Mouse (Mus musculus) forebrain, embryonic 13.5 days (tissue): ENCODE measurements around the gene Rps5. TPM values are rescaled to one million over a fixed set of nuclear protein-coding genes. Genes with fewer than 3 reads are reported as not detected.
"Not testable (repeated sequence)": the region's sequence is repeated elsewhere in the genome, so short reads cannot be mapped to it uniquely, and the experiment has no call there.

ENCODE experiments used
- ATAC-seq: fragments of 200-750 bp; cut with Nextera tagmentation; 2 replicates; pipeline ENCODE4 v1.8.0; 2017
- H3K27ac ChIP-seq: fragments of 300-500 bp; sonication (generic); 2 replicates; pipeline ENCODE4 v1.5.1; 2015; ENCODE audit warnings: inconsistent platforms, mild to moderate bottlenecking, moderate library complexity
- H3K27me3 ChIP-seq: fragments of 300-500 bp; sonication (generic); 2 replicates; pipeline ENCODE4 v1.6.1; 2015; ENCODE audit warnings: mild to moderate bottlenecking, inconsistent platforms
- H3K36me3 ChIP-seq: fragments of 300-500 bp; sonication (generic); 2 replicates; pipeline ENCODE4 v1.6.1; 2015; ENCODE audit warnings: mild to moderate bottlenecking, inconsistent platforms; ENCODE audit not compliant: poor library complexity, severe bottlenecking
- H3K4me1 ChIP-seq: fragments of 300-500 bp; sonication (generic); 2 replicates; pipeline ENCODE4 v1.6.1; 2015; ENCODE audit warnings: inconsistent platforms
- H3K4me2 ChIP-seq: fragments of 300-500 bp; sonication (generic); 2 replicates; pipeline ENCODE4 v1.6.1; 2015; ENCODE audit warnings: inconsistent platforms, mild to moderate bottlenecking, moderate library complexity
- H3K4me3 ChIP-seq: fragments of 300-500 bp; sonication (generic); 2 replicates; pipeline ENCODE4 v1.5.1; 2015; ENCODE audit warnings: mild to moderate bottlenecking, inconsistent platforms
- H3K9ac ChIP-seq: fragments of 300-500 bp; sonication (generic); 2 replicates; pipeline ENCODE4 v1.6.1; 2015; ENCODE audit warnings: mild to moderate bottlenecking, inconsistent platforms
- H3K9me3 ChIP-seq: fragments of 300-500 bp; sonication (generic); replicated peaks from 2 replicates; pipeline ENCODE4 v1.6.1; 2016; ENCODE audit warnings: inconsistent platforms
- WGBS: fragments of 180-500 bp; shearing (Covaris S2); methylation state at CpG from one replicate; pipeline ENCODE4 v1.1.7; 2015; 5-methylcytosine and 5-hydroxymethylcytosine counted together
- polyA plus RNA-seq: library from polyadenylated mRNA; unstranded; fragments of >200 nt; fragmentation: Nextera tagmentation; extraction: Ambion mirVana; gene quantifications from 2 replicates; pipeline ENCODE4 v1.2.1, GENCODE M21; 2015

Gene Rps5
- polyA plus RNA-seq, 1 experiment from 2014 or later: 824 TPM

GRCm38 (mm10) chr7:12903623-12904022, 18.5 kb upstream of the Rps5 start:
- H3K27me3 ChIP-seq: no peaks in the 10 kb centered on the region
- H3K36me3 ChIP-seq: peaks cover 56% of the 10 kb centered on the region
- no peaks in the 10 kb centered on the region for H3K9me3 ChIP-seq
- no peak overlapping the region for H3K9ac ChIP-seq
- H3K4me1 ChIP-seq: peaks cover 3% of the 10 kb centered on the region
- no peak overlapping the region for H3K4me2 ChIP-seq
- ATAC-seq: no peak
- no peak overlapping the region for H3K27ac ChIP-seq
- WGBS: 58% methylated on average over 10 of the region's 10 CpGs
- no peak overlapping the region for H3K4me3 ChIP-seq

GRCm38 (mm10) chr7:12905146-12905545, 16.9 kb upstream of the Rps5 start:
- H3K36me3 ChIP-seq: peaks cover 62% of the 10 kb centered on the region
- H3K4me3 ChIP-seq: no peak overlapping the region
- H3K27me3 ChIP-seq: no peaks in the 10 kb centered on the region
- no peak for ATAC-seq
- 91% methylated on average over 1 of the region's 1 CpGs for WGBS
- peaks cover 7% of the 10 kb centered on the region for H3K4me1 ChIP-seq
- no peaks in the 10 kb centered on the region for H3K9me3 ChIP-seq
- no peak overlapping the region for H3K9ac ChIP-seq
- H3K4me2 ChIP-seq: no peak overlapping the region
- H3K27ac ChIP-seq: no peak overlapping the region

DNA sequence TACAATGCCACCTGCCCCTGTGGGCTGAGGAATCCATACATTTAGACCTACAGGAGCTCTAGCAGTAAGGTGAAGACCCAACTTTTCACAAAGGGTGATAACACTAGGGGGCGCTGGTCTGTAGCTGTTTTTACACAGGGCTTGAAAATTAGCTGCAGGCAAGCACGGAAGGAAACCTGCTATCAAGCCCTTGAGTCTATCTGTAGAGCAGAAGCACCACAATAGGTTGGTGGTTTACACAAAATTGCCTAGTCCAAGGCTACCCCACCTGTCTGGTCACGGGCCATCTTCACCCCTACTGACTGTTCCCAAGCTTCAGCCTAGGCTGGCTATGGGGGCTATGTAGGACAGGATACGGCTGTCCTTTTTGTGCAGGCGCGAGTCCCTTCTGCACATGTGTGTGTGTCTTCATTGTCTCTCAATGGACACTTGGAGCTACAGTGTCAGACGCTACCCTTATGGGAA, 12.6 kb upstream of the Rps5 start:
- peak; percentile 43 for ATAC-seq
- WGBS: 46% methylated on average over 7 of the region's 7 CpGs

DNA sequence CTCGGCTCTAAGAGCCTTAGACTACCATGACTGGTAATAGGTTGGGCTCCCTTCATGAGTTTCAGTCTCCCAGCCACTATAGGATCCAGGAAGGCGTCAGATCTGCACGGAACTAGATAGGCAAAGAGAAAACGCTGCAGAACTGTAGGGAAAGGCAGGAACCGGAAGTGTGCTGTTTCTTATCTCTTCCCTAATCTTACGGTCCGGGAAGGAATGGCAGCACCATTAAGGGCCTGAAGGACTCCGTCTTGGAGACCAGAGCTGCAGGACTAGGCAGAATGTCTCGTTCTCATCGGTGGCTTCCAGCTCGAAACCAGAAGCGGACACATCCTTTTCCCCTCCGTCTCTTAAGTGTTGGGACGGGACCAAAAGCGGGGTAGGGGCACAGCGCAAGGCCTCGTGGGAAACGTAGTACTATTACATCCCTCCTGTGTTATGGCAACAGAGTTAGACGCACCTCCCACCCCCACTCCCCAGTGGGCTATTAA, 11.9 kb upstream of the Rps5 start:
- peaks cover 7% of the 10 kb centered on the region for H3K4me1 ChIP-seq
- H3K36me3 ChIP-seq: peaks cover 40% of the 10 kb centered on the region
- H3K4me2 ChIP-seq: peak overlapping the region; percentile 64
- no peaks in the 10 kb centered on the region for H3K27me3 ChIP-seq
- peak overlapping the region; percentile 81 for H3K27ac ChIP-seq
- H3K9me3 ChIP-seq: no peaks in the 10 kb centered on the region
- peak overlapping the region; percentile 49 for H3K4me3 ChIP-seq
- 11% methylated on average over 19 of the region's 19 CpGs for WGBS
- peak; percentile 88 for ATAC-seq
- H3K9ac ChIP-seq: peak overlapping the region; percentile 68

More for the DNA sequence above, 12.6 kb upstream of the Rps5 start:
- peak overlapping the region; percentile 68 for H3K9ac ChIP-seq
- H3K27me3 ChIP-seq: no peaks in the 10 kb centered on the region
- H3K4me1 ChIP-seq: peaks cover 7% of the 10 kb centered on the region
- H3K9me3 ChIP-seq: no peaks in the 10 kb centered on the region
- H3K4me2 ChIP-seq: peak overlapping the region; percentile 64
- peak overlapping the region; percentile 49 for H3K4me3 ChIP-seq
- H3K36me3 ChIP-seq: peaks cover 47% of the 10 kb centered on the region
- peak overlapping the region; percentile 81 for H3K27ac ChIP-seq

DNA sequence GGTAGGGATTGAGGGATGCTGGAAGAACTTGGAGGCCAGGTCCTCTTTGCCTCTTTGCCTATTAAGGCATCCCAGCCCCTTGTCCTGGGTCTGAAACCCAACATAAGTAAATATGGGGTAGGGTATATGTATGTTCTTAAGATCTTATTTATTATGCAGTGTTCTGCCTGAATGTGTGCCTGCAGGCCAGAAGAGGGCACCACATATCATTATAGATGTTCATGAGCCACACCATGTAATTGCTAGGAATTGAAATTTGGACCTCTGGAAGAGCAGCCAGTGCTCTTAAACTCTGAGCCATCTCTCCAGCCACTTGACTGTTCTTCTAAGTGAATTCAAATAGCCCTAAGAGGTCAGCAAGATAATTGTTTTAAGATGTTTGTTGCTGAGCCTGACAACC, 8.5 kb upstream of the Rps5 start:
- H3K9ac ChIP-seq: no peak overlapping the region
- no peak overlapping the region for H3K4me2 ChIP-seq
- H3K36me3 ChIP-seq: peaks cover 7% of the 10 kb centered on the region
- H3K27me3 ChIP-seq: no peaks in the 10 kb centered on the region
- no peak overlapping the region for H3K27ac ChIP-seq
- peaks cover 7% of the 10 kb centered on the region for H3K4me1 ChIP-seq
- H3K4me3 ChIP-seq: no peak overlapping the region
- no peak for ATAC-seq
- no peaks in the 10 kb centered on the region for H3K9me3 ChIP-seq

DNA sequence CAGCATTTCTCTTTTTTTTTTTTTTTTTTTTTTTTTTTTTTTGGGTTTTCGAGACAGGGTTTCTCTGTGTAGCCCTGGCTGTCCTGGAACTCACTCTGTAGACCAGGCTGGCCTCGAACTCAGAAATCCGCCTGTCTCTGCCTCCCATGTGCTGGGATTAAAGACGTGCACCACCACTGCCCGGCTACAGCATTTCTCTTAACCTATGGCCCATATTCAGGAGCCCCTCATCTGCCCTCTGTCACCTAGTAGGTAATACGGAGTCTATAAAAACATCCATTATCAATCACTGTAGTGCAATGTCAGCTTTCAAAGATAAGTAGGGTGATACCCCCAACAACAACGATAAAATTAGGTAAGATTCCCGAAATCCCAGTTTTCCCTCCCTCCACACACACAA, 1.6 kb upstream of the Rps5 start:
- 90% methylated on average over 7 of the region's 8 CpGs for WGBS
- not testable (repeated sequence) for H3K9me3 ChIP-seq, H3K27me3 ChIP-seq, ATAC-seq, H3K9ac ChIP-seq, H3K4me3 ChIP-seq, H3K27ac ChIP-seq
- peaks cover 24% of the 10 kb centered on the region for H3K36me3 ChIP-seq
- peaks cover 17% of the 10 kb centered on the region for H3K4me1 ChIP-seq
- 0 out of 2 replicates have a peak overlapping the region, but pooled peaks have one; percentile 7 for H3K4me2 ChIP-seq

- Histone ChIP-seq H3K4me2 (peak overlapping the region; percentile 86), H3K9me3 (no peaks in the 10 kb centered on the region), H3K4me3 (peak overlapping the region; percentile 80), H3K9ac (peak overlapping the region; percentile 82), H3K4me1 (peaks cover 17% of the 10 kb centered on the region), H3K27me3 (peaks cover 3% of the 10 kb centered on the region), H3K27ac (peak overlapping the region; percentile 85), H3K36me3 (peaks cover 32% of the 10 kb centered on the region)
- ATAC-seq: no peak
- 0% methylated on average over 3 of the region's 3 CpGs for WGBS
Observed at GRCm38 (mm10) chr7:12921318-12921704, 779 bp upstream of the Rps5 start.

- H3K27me3 ChIP-seq: peaks cover 17% of the 10 kb centered on the region
- no peak overlapping the region for H3K27ac ChIP-seq
- H3K4me2 ChIP-seq: peak overlapping the region; percentile 95
- H3K4me3 ChIP-seq: peak overlapping the region; percentile 80
- H3K9ac ChIP-seq: peak overlapping the region; percentile 85
- H3K4me1 ChIP-seq: peaks cover 18% of the 10 kb centered on the region
- no peak for ATAC-seq
- no peaks in the 10 kb centered on the region for H3K9me3 ChIP-seq
- peaks cover 45% of the 10 kb centered on the region for H3K36me3 ChIP-seq
- 3% methylated on average over 8 of the region's 8 CpGs for WGBS
Observed at GRCm38 (mm10) chr7:12922729-12923128, 639 bp downstream of the Rps5 start.

GRCm38 (mm10) chr7:12926316-12926715, 4.2 kb downstream of the Rps5 start:
- no peak overlapping the region for H3K9ac ChIP-seq
- H3K4me2 ChIP-seq: no peak overlapping the region
- no peak overlapping the region for H3K4me3 ChIP-seq
- no peak overlapping the region for H3K27ac ChIP-seq
- no peaks in the 10 kb centered on the region for H3K9me3 ChIP-seq
- H3K36me3 ChIP-seq: peaks cover 50% of the 10 kb centered on the region
- peaks cover 26% of the 10 kb centered on the region for H3K4me1 ChIP-seq
- 89% methylated on average over 7 of the region's 7 CpGs for WGBS
- peaks cover 32% of the 10 kb centered on the region for H3K27me3 ChIP-seq
- ATAC-seq: no peak

DNA sequence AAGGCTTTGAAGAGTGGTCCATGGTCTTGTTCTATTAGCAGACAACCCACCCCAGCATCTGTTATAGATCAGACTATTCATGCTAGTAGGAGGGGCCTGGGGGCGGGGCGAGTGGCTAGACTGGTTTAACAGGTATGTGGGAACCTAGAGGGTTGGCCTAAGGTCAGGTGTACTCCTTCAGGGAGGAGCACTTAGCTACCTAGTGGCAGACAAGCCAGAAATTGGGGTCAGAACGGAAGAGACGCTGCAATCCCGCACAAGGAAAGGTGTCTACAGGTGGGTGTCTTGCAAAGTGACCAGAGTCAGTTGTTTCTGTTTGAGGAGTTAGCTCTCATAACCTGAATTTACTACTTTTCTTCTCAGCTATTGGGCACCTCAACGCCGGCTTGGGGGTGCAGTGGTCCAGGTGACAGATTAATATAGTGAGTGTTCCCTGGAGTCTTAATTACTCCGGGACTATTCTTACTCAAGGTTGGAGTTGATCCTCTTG, 5.1 kb downstream of the Rps5 start, which contains the start of gene Rnf225:
Gene Rnf225, plus strand, starts transcription at position 226 of the 490 bp plus-strand sequence.
- H3K9ac ChIP-seq: peak within 1 kb of the TSS; percentile 52
- WGBS: 33% methylated on average over 8 of the region's 8 CpGs
- ATAC-seq: no peak
- peak within 1 kb of the TSS; percentile 48 for H3K4me2 ChIP-seq
- no peak within 1 kb of the TSS for H3K27ac ChIP-seq
- no peaks in the 10 kb centered on the region for H3K9me3 ChIP-seq
- H3K36me3 ChIP-seq: peaks cover 50% of the 10 kb centered on the region
- H3K4me1 ChIP-seq: peaks cover 26% of the 10 kb centered on the region
- H3K27me3 ChIP-seq: peaks cover 32% of the 10 kb centered on the region
- peak within 1 kb of the TSS; percentile 23 for H3K4me3 ChIP-seq

DNA sequence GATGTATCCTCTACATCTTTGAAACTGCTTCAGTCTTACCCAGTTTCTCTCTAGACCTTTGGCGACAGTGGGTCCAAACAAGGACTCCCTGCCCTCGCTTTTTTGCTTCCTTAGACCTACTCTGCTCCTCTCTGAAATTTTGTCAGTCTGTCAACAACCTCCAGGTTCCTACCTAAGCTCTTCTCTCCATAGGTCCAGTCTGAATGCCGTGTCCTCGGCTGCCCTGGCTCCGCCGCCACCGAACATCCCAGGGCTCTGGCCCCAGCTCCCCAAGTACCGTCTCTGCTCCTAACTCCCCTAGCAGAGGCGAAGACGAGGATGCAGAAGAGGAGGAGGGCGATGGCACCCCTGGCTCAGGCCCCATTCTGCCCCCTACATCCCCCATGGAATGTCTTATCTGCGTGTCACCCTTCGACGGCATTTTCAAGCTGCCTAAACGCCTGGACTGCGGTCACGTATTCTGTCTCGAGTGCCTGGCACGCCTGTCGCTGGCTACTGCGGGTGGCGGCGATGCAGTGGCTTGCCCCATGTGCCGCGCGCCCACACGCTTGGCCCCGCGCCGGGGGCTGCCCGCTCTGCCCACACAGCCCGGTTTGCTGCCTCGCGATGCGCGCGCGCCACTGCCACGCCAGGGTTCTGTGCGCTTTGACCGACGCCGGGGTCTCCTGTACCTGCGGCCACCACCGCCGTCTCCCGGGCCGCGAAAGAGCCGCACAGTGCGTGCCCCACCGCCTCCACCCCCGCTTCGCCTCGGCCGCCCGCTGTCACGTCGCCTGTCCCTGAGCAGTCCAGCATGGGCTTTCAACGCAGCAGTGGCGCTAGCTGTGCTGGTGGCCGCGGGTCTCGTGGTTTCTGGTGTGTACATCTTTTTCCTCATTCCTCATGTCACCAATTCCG, 5.9 kb downstream of the Rps5 start:
- peak overlapping the region; percentile 52 for H3K9ac ChIP-seq
- WGBS: 4% methylated on average over 63 of the region's 65 CpGs
- H3K27me3 ChIP-seq: peaks cover 32% of the 10 kb centered on the region
- H3K9me3 ChIP-seq: no peaks in the 10 kb centered on the region
- peaks cover 22% of the 10 kb centered on the region for H3K4me1 ChIP-seq
- peaks cover 50% of the 10 kb centered on the region for H3K36me3 ChIP-seq
- peak; percentile 48 for ATAC-seq
- peak overlapping the region; percentile 23 for H3K4me3 ChIP-seq
- H3K4me2 ChIP-seq: peak overlapping the region; percentile 48
- no peak overlapping the region for H3K27ac ChIP-seq

DNA sequence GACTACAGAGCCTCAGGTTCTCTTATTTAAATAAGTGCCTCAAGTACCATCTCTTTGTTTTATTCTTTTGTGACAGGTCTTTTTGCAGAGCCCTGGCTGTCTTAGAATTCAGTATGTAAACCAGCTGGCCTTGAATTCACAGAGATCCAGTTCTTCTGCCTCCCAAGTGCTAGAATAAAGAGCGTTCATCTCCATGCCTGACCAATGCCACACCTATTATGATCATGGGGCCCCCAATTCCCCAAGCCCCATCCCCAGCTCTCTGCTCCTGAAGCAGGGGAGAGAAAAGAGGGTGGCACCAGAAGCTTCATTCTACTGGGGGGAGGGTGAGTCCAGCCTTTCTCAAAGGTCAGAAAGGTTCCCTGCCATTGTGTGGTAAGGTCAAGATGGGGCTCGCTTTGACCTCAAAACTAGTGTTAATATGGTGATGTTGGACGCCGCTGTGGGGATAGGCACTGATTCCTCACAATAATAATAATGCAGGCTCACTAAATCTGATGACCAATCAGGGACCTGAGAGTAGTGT, 11.6 kb downstream of the Rps5 start:
- Histone ChIP-seq H3K9me3 (no peaks in the 10 kb centered on the region), H3K4me2 (no peak overlapping the region), H3K4me1 (no peaks in the 10 kb centered on the region), H3K9ac (no peak overlapping the region), H3K27me3 (peaks cover 5% of the 10 kb centered on the region), H3K4me3 (no peak overlapping the region), H3K27ac (no peak overlapping the region), H3K36me3 (peaks cover 5% of the 10 kb centered on the region; the same call in 1 of the 2 replicates)
- 72% methylated on average over 4 of the region's 4 CpGs for WGBS
- ATAC-seq: no peak
